ENCODE assay signal across 8 mouse cellular contexts in genomic region chr17:48281739-48282085, GRCm38 (mm10). TPM values are rescaled to one million over a fixed set of nuclear protein-coding genes. Genes with fewer than 3 reads are reported as not detected.
DNase-seq lines count a peak whose midpoint lies in the region; ATAC-seq and TF ChIP-seq lines count a peak whose summit lies in the region.

No protein-coding gene starts in this region.

- H3K36me3 ChIP-seq in E14TG2a.4 (ENCODE audit: insufficient read depth, low read length): no peaks in the 10 kb centered on the region
- H3K36me3 ChIP-seq in forebrain, embryonic 14.5 days (ENCODE audit: control insufficient read depth, insufficient read depth, low read length): no peaks in the 10 kb centered on the region
- H3K36me3 ChIP-seq in liver, embryonic 15.5 days (replicated peaks): no peaks in the 10 kb centered on the region

- peak; percentile 76 for ATAC-seq in forebrain, embryonic 14.5 days
- ATAC-seq in liver, embryonic 15.5 days (ENCODE audit: insufficient read depth): peak; percentile 36; the same call in 1 of the 2 replicates

- peak overlapping the region; percentile 53 for H3K4me2 ChIP-seq in forebrain, embryonic 14.5 days (ENCODE audit: low read length)
- H3K4me2 ChIP-seq in liver, embryonic 15.5 days: peak overlapping the region; percentile 71

- H3K9ac ChIP-seq in forebrain, embryonic 14.5 days (ENCODE audit: low read length): peak overlapping the region; percentile 56
- peak overlapping the region; percentile 52 for H3K9ac ChIP-seq in liver, embryonic 15.5 days

- no peaks in the 10 kb centered on the region for H3K9me3 ChIP-seq in E14TG2a.4 (ENCODE audit: low read length)
- H3K9me3 ChIP-seq in forebrain, embryonic 14.5 days (replicated peaks; ENCODE audit: control insufficient read depth, low read length): no peaks in the 10 kb centered on the region
- H3K9me3 ChIP-seq in liver, embryonic 15.5 days (replicated peaks): no peaks in the 10 kb centered on the region

- peaks cover 6% of the 10 kb centered on the region; the same call in 1 of the 2 replicates for H3K27me3 ChIP-seq in E14TG2a.4 (ENCODE audit: insufficient read depth, low read length)
- H3K27me3 ChIP-seq in forebrain, embryonic 14.5 days (replicated peaks; ENCODE audit: control insufficient read depth, insufficient read depth, low read length): no peaks in the 10 kb centered on the region
- H3K27me3 ChIP-seq in liver, embryonic 15.5 days: no peaks in the 10 kb centered on the region

- H3K4me3 ChIP-seq in E14TG2a.4 (replicated peaks; ENCODE audit: low read length): peak overlapping the region; percentile 58
- peak overlapping the region; percentile 28 for H3K4me3 ChIP-seq in forebrain, embryonic 14.5 days (ENCODE audit: low read depth, low read length)
- peak overlapping the region; percentile 56 for H3K4me3 ChIP-seq in liver, embryonic 15.5 days (replicated peaks)

- peaks cover 15% of the 10 kb centered on the region for H3K4me1 ChIP-seq in E14TG2a.4 (replicated peaks; ENCODE audit: low read depth, low read length)
- H3K4me1 ChIP-seq in forebrain, embryonic 14.5 days (ENCODE audit: control insufficient read depth, insufficient read depth, low read length): peaks cover 6% of the 10 kb centered on the region
- H3K4me1 ChIP-seq in liver, embryonic 15.5 days (replicated peaks): peaks cover 51% of the 10 kb centered on the region

- H3K27ac ChIP-seq in forebrain, embryonic 14.5 days (ENCODE audit: low read depth, low read length): no peak overlapping the region
- H3K27ac ChIP-seq in liver, embryonic 15.5 days (replicated peaks): peak overlapping the region; percentile 58

- WGBS in forebrain, embryonic 14.5 days: 4% methylated on average over 3 of the region's 3 CpGs
- 5% methylated on average over 3 of the region's 3 CpGs for WGBS in liver, embryonic 15.5 days (ENCODE audit: insufficient replicate concordance)

- peak; percentile 18 for DNase-seq in adrenal gland, postnatal 10 days
- no peak for DNase-seq in adrenal gland, adult 18-20 months (ENCODE audit: low spot score in 2 of 2)
- DNase-seq in forebrain, embryonic 14.5 days (ENCODE audit: low spot score): peak; percentile 78
- DNase-seq in thymus, postnatal 4 days: peak; percentile 57
- no peak for DNase-seq in B cell, adult 2 months
- DNase-seq in left cerebral cortex, adult 8-10 months (ENCODE audit: low spot score in 2 of 2): no peak

- no peak for TF ChIP-seq CTCF in E14TG2a.4 (conservative IDR thresholded peaks at IDR 0.05; ENCODE audit: low read length)

RNA-seq across cellular contexts. Expression of gene Treml2, which starts 17.6 kb away (rescaled TPM):
- 1 to 10 TPM; 1.5 to 2.0 TPM for total RNA-seq in adrenal gland, postnatal 10 days (2021)
- total RNA-seq in adrenal gland, adult 18-20 months (2021): under 1 TPM; 0.46 to 0.48 TPM
- polyA plus RNA-seq in forebrain, embryonic 14.5 days (2014; fragmentation: Nextera tagmentation; extraction: Ambion mirVana): not detected in 2 replicates
- polyA plus RNA-seq in liver, embryonic 15.5 days (2015; fragmentation: Nextera tagmentation; extraction: Ambion mirVana): 3.7 and 3.8 TPM in 2 replicates
- 1 to 10 TPM in 2 of 4 experiments, under 1 TPM in 2; 0.28 to 1.9 (median 0.87) TPM for total RNA-seq in left cerebral cortex, adult 8-10 months (2022)

RNA-seq across cellular contexts. Expression of gene Treml4, which starts 17.6 kb away (rescaled TPM):
- total RNA-seq in adrenal gland, postnatal 10 days (2021): 1 to 10 TPM; 1.4 to 2.2 TPM
- 1 to 10 TPM in 1 of 2 experiments, under 1 TPM in 1; 0.46 to 1.6 TPM for total RNA-seq in adrenal gland, adult 18-20 months (2021)
- 0.10 TPM in 1 of 2 replicates, not detected in the other for polyA plus RNA-seq in forebrain, embryonic 14.5 days (2014; fragmentation: Nextera tagmentation; extraction: Ambion mirVana)
- 5.0 and 5.1 TPM in 2 replicates for polyA plus RNA-seq in liver, embryonic 15.5 days (2015; fragmentation: Nextera tagmentation; extraction: Ambion mirVana)
- not detected for total RNA-seq in left cerebral cortex, adult 8-10 months (2022)

RNA-seq across cellular contexts. Expression of gene Trem3, which starts 34.1 kb away (rescaled TPM):
- under 1 TPM; 0.70 to 0.72 TPM for total RNA-seq in adrenal gland, postnatal 10 days (2021)
- under 1 TPM in 1 of 2 experiments, not detected in 1; 0.93 TPM for total RNA-seq in adrenal gland, adult 18-20 months (2021)
- polyA plus RNA-seq in forebrain, embryonic 14.5 days (2014; fragmentation: Nextera tagmentation; extraction: Ambion mirVana): not detected in 2 replicates
- polyA plus RNA-seq in liver, embryonic 15.5 days (2015; fragmentation: Nextera tagmentation; extraction: Ambion mirVana): 8.7 and 9.5 TPM in 2 replicates
- under 1 TPM in 2 of 4 experiments, not detected in 2; 0.51 to 0.57 TPM for total RNA-seq in left cerebral cortex, adult 8-10 months (2022)

RNA-seq across cellular contexts. Expression of gene B430306N03Rik, which starts 34.2 kb away (rescaled TPM):
- under 1 TPM; 0.66 to 0.79 TPM for total RNA-seq in adrenal gland, postnatal 10 days (2021)
- under 1 TPM; 0.13 to 0.42 TPM for total RNA-seq in adrenal gland, adult 18-20 months (2021)
- 0.14 TPM in 1 of 2 replicates, not detected in the other for polyA plus RNA-seq in forebrain, embryonic 14.5 days (2014; fragmentation: Nextera tagmentation; extraction: Ambion mirVana)
- polyA plus RNA-seq in liver, embryonic 15.5 days (2015; fragmentation: Nextera tagmentation; extraction: Ambion mirVana): 3.9 and 4.3 TPM in 2 replicates
- total RNA-seq in left cerebral cortex, adult 8-10 months (2022): under 1 TPM in 3 of 4 experiments, not detected in 1; 0.15 to 1.00 (median 0.16) TPM

RNA-seq across cellular contexts. Expression of gene Trem1, which starts 49.1 kb away (rescaled TPM):
- total RNA-seq in adrenal gland, postnatal 10 days (2021): under 1 TPM; 0.09 to 0.42 TPM
- total RNA-seq in adrenal gland, adult 18-20 months (2021): under 1 TPM in 1 of 2 experiments, not detected in 1; 0.20 TPM
- not detected in 2 replicates for polyA plus RNA-seq in forebrain, embryonic 14.5 days (2014; fragmentation: Nextera tagmentation; extraction: Ambion mirVana)
- 1.5 and 2.0 TPM in 2 replicates for polyA plus RNA-seq in liver, embryonic 15.5 days (2015; fragmentation: Nextera tagmentation; extraction: Ambion mirVana)
- total RNA-seq in left cerebral cortex, adult 8-10 months (2022): under 1 TPM in 1 of 4 experiments, not detected in 3; 0.21 TPM

Comparison
In these comparisons a context has a peak if more than half of its experiments do, and no peak if none do; other contexts are left out.
1. DNase-seq: peak in adrenal gland, postnatal 10 days (single experiment), forebrain, embryonic 14.5 days (single experiment) and thymus, postnatal 4 days (single experiment); none in adrenal gland, adult 18-20 months (0 of 2), B cell, adult 2 months (0 of 2) and left cerebral cortex, adult 8-10 months (0 of 2).
2. Peak in every context shown above with its lines, with median percentiles within 50 percentile points of each other: H3K4me3 ChIP-seq.